Mouse (Mus musculus): ENCODE measurements around the gene Ncbp2. TPM values are rescaled to one million over a fixed set of nuclear protein-coding genes. Genes with fewer than 3 reads are reported as not detected.
A peak's percentile ranks its signal among the peaks of the same experiment; 100 is the strongest.

The Ncbp2 gene
- polyA plus RNA-seq, 1 experiment from 2014 or later: 39.6 TPM

DNA sequence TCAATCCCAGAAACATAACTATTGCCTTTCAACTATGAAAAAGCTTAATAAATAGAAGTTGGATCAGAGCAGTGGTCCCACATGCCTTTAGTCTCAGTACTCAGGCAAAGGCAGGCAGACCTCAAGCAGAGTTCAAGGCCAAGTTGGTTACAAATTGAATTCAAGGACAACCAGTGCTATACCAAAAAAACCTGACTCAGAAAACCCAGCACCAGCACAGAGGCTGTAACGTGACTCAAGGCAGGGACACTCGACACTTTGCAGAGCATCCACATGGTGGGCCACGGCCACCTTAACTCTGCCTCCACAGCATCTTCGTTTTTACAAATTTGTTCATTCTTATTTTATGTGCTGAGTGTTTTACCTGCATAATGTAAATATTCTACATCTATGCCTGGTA is 26.9 kb downstream of the Ncbp2 start:
- Histone ChIP-seq H3K27ac (no peak overlapping the region), H3K27me3 (no peaks in the 10 kb centered on the region), H3K4me3 (replicated peaks) (no peak overlapping the region), H3K9ac (no peak overlapping the region), H3K9me3 (replicated peaks) (no peaks in the 10 kb centered on the region), H3K4me2 (no peak overlapping the region), H3K36me3 (peaks cover 42% of the 10 kb centered on the region), H3K4me1 (replicated peaks) (no peaks in the 10 kb centered on the region)
- ATAC-seq (ENCODE audit: low read depth): no peak
- no peak for DNase-seq
- 76% methylated on average over 4 of the region's 4 CpGs for WGBS (ENCODE audit: insufficient replicate concordance)

DNA sequence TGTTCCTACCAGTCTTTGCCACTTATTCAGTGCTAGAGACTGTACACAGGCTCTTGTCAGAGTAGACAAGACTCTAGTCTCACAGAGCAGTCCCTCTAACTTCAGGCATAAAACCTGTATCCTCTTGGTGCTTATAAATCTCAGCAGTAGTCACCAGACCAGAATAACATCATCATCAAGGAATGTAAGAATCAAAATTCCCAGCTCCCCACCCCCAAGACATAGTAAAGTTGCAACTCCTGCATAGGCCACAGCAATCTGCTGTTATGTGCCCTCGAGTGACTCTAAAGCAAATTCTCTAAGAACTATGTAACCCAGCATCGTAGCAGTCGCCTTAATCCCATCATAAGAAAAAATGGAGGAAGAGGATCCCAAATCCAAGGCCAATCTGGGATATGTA is 31.2 kb downstream of the Ncbp2 start:
- DNase-seq (no peak), ATAC-seq (ENCODE audit: low read depth) (no peak)
- H3K9me3 ChIP-seq (replicated peaks): no peaks in the 10 kb centered on the region
- peaks cover 35% of the 10 kb centered on the region for H3K36me3 ChIP-seq
- no peak overlapping the region for H3K4me3 ChIP-seq (replicated peaks)
- H3K27me3 ChIP-seq: no peaks in the 10 kb centered on the region
- H3K4me2 ChIP-seq: no peak overlapping the region
- no peaks in the 10 kb centered on the region for H3K4me1 ChIP-seq (replicated peaks)
- WGBS (ENCODE audit: insufficient replicate concordance): 79% methylated on average over 3 of the region's 3 CpGs
- no peak overlapping the region for H3K27ac ChIP-seq
- no peak overlapping the region for H3K9ac ChIP-seq

DNA sequence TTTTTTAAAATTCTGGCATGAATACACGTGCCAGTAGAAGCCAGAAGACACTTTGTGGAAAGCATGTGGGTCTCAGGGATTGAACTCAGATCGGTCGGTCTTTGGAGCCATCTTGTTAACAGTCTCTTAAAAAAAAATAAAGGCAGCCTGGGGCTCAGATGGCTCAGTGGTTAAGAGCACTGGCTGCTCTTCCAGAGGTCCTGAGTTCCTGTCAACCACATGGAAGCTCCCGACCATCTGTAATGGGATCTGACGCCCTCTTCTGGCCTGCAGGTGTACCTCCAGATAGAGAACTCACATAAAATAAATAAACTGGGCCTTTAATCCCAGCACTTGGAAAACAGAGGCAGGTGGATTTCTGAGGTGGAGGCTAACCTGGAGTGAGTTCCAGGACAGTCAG is 32.6 kb downstream of the Ncbp2 start:
- ATAC-seq (ENCODE audit: low read depth) (no peak), DNase-seq (no peak)
- no peak overlapping the region for H3K27ac ChIP-seq
- no peaks in the 10 kb centered on the region for H3K9me3 ChIP-seq (replicated peaks)
- peaks cover 35% of the 10 kb centered on the region for H3K36me3 ChIP-seq
- no peak overlapping the region for H3K4me2 ChIP-seq
- 66% methylated on average over 5 of the region's 5 CpGs for WGBS (ENCODE audit: insufficient replicate concordance)
- H3K27me3 ChIP-seq: no peaks in the 10 kb centered on the region
- H3K9ac ChIP-seq: no peak overlapping the region
- no peaks in the 10 kb centered on the region for H3K4me1 ChIP-seq (replicated peaks)
- no peak overlapping the region for H3K4me3 ChIP-seq (replicated peaks)

DNA sequence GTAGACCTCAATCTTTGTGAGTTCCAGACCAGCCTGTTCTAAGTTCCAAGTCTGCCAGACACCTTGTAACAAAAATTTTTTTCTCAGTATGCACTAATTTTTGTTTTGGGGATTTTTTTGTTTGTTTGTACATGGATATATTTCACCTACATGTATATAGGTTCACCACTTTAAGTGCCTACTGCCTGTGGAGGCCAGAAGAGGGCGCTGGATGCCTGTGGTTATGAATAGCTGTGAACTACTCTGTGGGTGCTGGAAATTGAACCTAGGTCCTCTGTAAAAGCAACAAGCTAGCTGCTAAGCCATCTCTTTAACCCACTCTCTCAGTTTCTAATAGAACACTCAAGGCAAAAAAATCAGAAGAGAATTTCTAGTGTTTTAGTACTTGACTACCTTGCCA is 43.7 kb downstream of the Ncbp2 start:
- H3K27me3 ChIP-seq: no peaks in the 10 kb centered on the region
- no peak overlapping the region for H3K4me2 ChIP-seq
- DNase-seq (no peak), ATAC-seq (ENCODE audit: low read depth) (no peak)
- no peaks in the 10 kb centered on the region for H3K4me1 ChIP-seq (replicated peaks)
- H3K27ac ChIP-seq: no peak overlapping the region
- H3K9me3 ChIP-seq (replicated peaks): no peaks in the 10 kb centered on the region
- H3K36me3 ChIP-seq: peaks cover 55% of the 10 kb centered on the region
- WGBS (ENCODE audit: insufficient replicate concordance): 43% methylated on average over 1 of the region's 1 CpGs
- no peak overlapping the region for H3K9ac ChIP-seq
- no peak overlapping the region for H3K4me3 ChIP-seq (replicated peaks)

DNA sequence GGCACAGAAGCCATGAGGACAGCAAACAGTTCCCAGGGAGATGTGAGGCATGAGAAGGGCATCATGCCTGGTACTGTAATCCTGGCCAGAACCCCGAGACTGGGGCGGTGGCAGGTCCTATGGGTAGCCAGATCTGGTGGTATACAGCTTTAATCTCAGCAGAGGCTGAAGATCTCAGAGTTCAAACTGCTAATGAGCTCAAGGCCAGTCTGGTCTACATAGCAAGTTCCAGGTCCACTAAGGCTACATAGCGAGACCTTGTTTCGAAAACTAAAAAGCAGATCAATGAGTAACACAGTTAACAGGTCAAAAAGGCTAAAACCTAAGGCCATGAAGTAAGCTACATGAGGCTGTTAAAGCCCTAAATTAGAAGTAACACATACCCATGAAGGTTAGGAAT is 44.9 kb downstream of the Ncbp2 start:
- no peak overlapping the region for H3K4me3 ChIP-seq (replicated peaks)
- H3K36me3 ChIP-seq: peaks cover 45% of the 10 kb centered on the region
- no peaks in the 10 kb centered on the region for H3K27me3 ChIP-seq
- ATAC-seq (ENCODE audit: low read depth) (no peak), DNase-seq (no peak)
- H3K9ac ChIP-seq: no peak overlapping the region
- WGBS (ENCODE audit: insufficient replicate concordance): 89% methylated on average over 4 of the region's 4 CpGs
- no peak overlapping the region for H3K4me2 ChIP-seq
- no peaks in the 10 kb centered on the region for H3K9me3 ChIP-seq (replicated peaks)
- H3K4me1 ChIP-seq (replicated peaks): no peaks in the 10 kb centered on the region
- no peak overlapping the region; the same call in 1 of the 2 replicates for H3K27ac ChIP-seq

DNA sequence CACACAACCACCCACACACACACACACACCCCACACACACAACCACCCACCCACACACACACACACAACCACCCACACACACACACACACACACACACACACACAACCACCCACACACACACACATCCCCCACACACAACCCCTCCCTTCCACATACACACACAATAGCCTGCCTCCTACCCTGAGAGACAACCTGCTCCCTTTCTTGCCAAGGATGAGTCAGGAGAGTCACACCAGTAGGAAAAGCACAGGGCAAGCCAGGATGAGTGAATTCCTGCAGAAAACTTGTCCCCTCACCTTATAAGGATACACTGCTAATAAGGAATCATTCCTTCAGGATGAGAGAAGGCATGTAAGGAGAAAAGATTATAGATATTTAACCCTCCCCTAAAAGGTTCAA is 45.6 kb downstream of the Ncbp2 start:
- Histone ChIP-seq H3K4me2 (no peak overlapping the region), H3K9ac (no peak overlapping the region), H3K9me3 (replicated peaks) (no peaks in the 10 kb centered on the region), H3K27ac (no peak overlapping the region), H3K27me3 (no peaks in the 10 kb centered on the region), H3K4me3 (replicated peaks) (no peak overlapping the region), H3K4me1 (replicated peaks) (0 out of 2 replicates have a peak, but pooled peaks cover 3% of the 10 kb centered on the region), H3K36me3 (peaks cover 37% of the 10 kb centered on the region)
- DNase-seq (no peak), ATAC-seq (ENCODE audit: low read depth) (no peak)

DNA sequence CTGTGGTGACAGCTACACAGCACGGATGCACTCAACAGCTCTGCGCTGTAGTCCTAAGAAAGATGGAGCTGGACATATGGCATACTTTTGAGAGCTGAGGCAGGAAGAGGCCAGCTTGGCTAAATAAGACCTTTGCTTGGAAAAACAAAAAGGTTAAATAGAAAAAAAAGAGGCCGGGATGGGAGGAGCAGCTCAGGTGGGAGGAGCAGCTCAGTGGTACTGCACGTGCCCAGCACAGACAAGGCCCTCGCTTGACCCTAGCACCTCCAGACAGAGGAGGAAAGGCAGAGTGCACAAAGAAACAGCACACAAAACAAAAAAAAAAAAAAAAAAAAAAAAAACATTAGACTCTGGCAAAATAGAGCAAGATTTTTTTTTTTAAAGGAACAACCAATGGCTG is 48.1 kb downstream of the Ncbp2 start:
- Histone ChIP-seq H3K9ac (no peak overlapping the region), H3K27ac (no peak overlapping the region), H3K4me3 (replicated peaks) (no peak overlapping the region), H3K4me1 (replicated peaks) (peaks cover 11% of the 10 kb centered on the region), H3K27me3 (no peaks in the 10 kb centered on the region), H3K36me3 (peaks cover 28% of the 10 kb centered on the region), H3K4me2 (no peak overlapping the region), H3K9me3 (replicated peaks) (no peaks in the 10 kb centered on the region)
- 72% methylated on average over 5 of the region's 5 CpGs for WGBS (ENCODE audit: insufficient replicate concordance)
- ATAC-seq (ENCODE audit: low read depth) (no peak), DNase-seq (no peak)

DNA sequence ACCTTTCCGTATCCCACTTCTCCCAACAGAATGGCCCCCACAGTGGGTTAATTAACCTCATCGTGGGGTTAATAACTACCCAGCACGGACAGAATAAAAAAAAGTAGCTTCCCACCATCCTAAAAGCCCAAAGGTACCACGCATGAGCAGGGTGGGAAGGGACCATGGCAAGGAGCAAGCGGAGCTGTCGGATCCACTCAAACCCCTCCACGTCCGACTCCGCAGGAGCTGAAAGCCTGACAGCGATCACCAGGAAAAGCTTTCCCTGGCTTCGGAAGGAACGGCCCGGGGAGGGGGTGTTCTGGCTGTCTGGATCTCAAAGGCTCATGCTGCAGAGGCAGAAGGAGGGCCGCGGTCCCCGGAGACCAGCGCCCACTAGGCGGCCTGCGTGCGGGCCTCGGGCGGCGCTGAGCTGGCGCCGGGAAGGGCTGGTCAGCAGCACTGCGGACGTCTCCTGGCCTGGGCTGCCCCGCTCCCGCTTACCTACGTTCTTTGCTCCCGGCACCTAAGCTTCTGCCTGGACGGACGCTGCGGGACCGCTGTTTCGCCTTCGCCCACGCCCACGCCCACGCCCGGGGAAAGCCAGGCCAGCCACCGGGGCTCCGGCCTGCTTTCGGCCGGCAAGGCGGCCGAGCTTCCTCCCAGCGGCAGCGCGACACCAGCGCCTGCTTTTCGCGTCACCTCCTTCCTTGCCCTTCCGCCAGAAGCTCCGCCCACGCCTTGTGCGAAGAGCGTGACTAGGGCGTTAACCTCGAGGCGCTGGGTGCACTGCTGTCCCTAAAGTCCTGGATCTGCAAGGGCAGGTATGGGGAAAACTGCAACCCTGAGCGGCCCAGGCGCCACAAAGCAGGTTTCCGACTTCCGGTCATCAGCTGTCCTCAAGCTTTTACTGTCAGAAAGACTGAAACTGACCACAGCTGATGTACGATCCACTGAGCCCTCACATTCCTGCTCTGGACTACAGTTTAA is 54.5 kb downstream of the Ncbp2 start, which contains the start of gene Senp5:
Gene Senp5 (minus strand): TSS at position 779 of the 969 bp plus-strand sequence.
- WGBS (ENCODE audit: insufficient replicate concordance): under 1% methylated on average over 66 of the region's 66 CpGs
- Histone ChIP-seq H3K27ac (peak within 1 kb of the TSS; percentile 76), H3K4me1 (replicated peaks) (peaks cover 30% of the 10 kb centered on the region), H3K9me3 (replicated peaks) (no peaks in the 10 kb centered on the region), H3K27me3 (no peaks in the 10 kb centered on the region), H3K36me3 (peaks cover 3% of the 10 kb centered on the region; the same call in 1 of the 2 replicates), H3K4me3 (replicated peaks) (peak within 1 kb of the TSS; percentile 89), H3K9ac (peak within 1 kb of the TSS; percentile 91), H3K4me2 (peak within 1 kb of the TSS; percentile 92)
- DNase-seq: peak; percentile 88
- peak; percentile 95 for ATAC-seq (ENCODE audit: low read depth)

DNA sequence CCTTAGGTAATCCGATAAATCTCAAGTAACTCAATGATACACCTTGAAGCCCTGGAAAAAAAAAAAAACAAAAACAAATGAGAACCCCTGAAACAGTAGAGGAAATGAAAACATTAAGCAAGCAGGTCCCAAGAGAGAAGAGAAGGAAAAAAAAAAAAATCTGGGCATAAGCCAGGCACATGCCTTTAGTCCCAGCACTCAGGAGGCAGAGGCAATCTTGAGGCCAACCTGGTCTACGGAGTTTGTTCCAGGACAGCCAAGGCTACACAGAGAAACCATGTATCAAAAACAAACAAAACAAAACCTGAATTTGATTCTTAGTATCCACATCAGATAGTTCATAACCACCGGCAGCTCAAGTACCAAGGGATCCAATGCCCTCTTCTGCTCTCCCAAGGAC is 56.4 kb downstream of the Ncbp2 start:
- H3K36me3 ChIP-seq: peaks cover 3% of the 10 kb centered on the region; the same call in 1 of the 2 replicates
- no peak overlapping the region for H3K4me2 ChIP-seq
- no peaks in the 10 kb centered on the region for H3K9me3 ChIP-seq (replicated peaks)
- H3K4me1 ChIP-seq (replicated peaks): peaks cover 27% of the 10 kb centered on the region
- 87% methylated on average over 3 of the region's 3 CpGs for WGBS (ENCODE audit: insufficient replicate concordance)
- no peak overlapping the region for H3K27ac ChIP-seq
- H3K9ac ChIP-seq: no peak overlapping the region
- ATAC-seq (ENCODE audit: low read depth) (no peak), DNase-seq (no peak)
- H3K27me3 ChIP-seq: no peaks in the 10 kb centered on the region
- H3K4me3 ChIP-seq (replicated peaks): no peak overlapping the region

DNA sequence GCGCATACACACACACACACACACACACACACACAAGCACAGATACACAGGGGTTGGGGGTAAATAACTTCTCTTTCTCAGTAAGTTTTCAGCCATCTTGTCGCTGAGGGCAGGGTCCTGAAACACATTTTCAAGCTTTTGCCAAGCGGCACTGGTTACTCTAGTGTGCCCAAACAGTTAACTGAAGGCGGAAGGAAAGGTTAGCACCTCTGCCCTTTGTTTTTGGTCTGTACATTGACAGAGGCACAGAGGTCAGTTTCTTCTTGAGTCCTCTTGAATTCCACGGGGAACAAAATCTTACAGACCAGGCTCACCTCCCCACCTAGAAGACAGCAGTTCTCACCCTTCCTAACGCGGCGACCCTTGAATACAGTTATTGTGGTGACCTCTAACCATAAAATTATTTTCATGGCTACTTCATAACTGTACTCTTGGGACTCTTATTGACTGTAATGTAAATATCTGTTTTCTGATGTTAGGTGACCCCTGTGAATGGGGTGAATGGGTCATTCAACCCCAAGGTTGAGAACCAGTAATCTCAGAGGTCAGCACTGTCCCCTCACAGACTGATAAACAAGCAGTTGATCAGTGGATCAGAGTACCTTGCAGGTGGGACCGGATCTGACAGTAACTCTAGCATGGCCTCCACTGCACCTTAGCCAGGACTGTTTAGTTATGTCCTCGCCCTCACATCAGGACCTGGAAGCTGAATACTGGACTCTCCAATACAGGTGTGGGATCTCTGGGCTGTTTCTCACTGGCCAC is 60.4 kb downstream of the Ncbp2 start:
- Histone ChIP-seq H3K4me2 (peak overlapping the region; percentile 21; the same call in 1 of the 2 replicates), H3K4me3 (replicated peaks) (0 out of 2 replicates have a peak overlapping the region, but pooled peaks have one; percentile 4), H3K9ac (no peak overlapping the region), H3K4me1 (replicated peaks) (peaks cover under 1% of the 10 kb centered on the region), H3K9me3 (replicated peaks) (no peaks in the 10 kb centered on the region), H3K27ac (peak overlapping the region; percentile 50), H3K27me3 (no peaks in the 10 kb centered on the region), H3K36me3 (no peaks in the 10 kb centered on the region)
- ATAC-seq (ENCODE audit: low read depth): peak; percentile 53
- 61% methylated on average over 10 of the region's 10 CpGs for WGBS (ENCODE audit: insufficient replicate concordance)
- no peak for DNase-seq

DNA sequence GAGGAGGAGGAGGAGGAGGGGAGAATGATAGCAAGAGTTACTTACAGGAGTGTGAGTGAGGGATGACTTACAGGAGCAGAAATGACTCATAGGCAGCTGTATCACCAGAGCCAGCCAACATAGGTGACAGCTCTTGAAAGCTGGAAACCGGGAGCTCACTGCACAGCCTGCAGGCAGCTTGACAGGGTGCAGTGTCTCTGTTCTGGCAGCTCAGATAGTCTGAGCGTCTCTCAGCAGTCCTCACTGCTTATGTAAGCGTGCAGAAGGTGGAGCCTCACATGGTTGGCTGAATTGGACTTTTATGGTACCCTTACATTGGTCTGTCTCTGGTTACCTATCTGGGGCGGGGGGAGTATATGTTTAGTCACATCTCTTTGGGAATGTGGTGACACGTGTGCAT is 61.6 kb downstream of the Ncbp2 start:
- H3K27ac ChIP-seq: no peak overlapping the region
- H3K9me3 ChIP-seq (replicated peaks): no peaks in the 10 kb centered on the region
- no peaks in the 10 kb centered on the region for H3K27me3 ChIP-seq
- no peak overlapping the region for H3K9ac ChIP-seq
- ATAC-seq (ENCODE audit: low read depth): peak; percentile 60
- WGBS (ENCODE audit: insufficient replicate concordance): 23% methylated on average over 5 of the region's 5 CpGs
- no peak overlapping the region for H3K4me2 ChIP-seq
- no peak overlapping the region for H3K4me3 ChIP-seq (replicated peaks)
- H3K36me3 ChIP-seq: 0 out of 2 replicates have a peak, but pooled peaks cover 3% of the 10 kb centered on the region
- no peaks in the 10 kb centered on the region for H3K4me1 ChIP-seq (replicated peaks)
- DNase-seq: no peak

Measured in liver, embryonic 13.5 days (tissue).